Mouse (Mus musculus) naive thymus-derived CD4-positive, alpha-beta T cell, adult 2 months (primary cell): Measurements from ENCODE around the gene 1700061G19Rik.
"Not testable (repeated sequence)": the region's sequence is repeated elsewhere in the genome, so short reads cannot be mapped to it uniquely, and the experiment has no call there.

ENCODE experiments used
- DNase-seq: peaks from one replicate; pipeline ENCODE4 v3.0.0-alpha.2; 2011; ENCODE audit warnings: low read depth

The 1700061G19Rik gene

GRCm38 (mm10) chr17:56871767-56872166 lies 3.5 kb upstream of the 1700061G19Rik start:
- no peak for DNase-seq

GRCm38 (mm10) chr17:56872512-56872911 lies 2.8 kb upstream of the 1700061G19Rik start:
- no peak for DNase-seq

- DNase-seq: no peak
Observed at GRCm38 (mm10) chr17:56874237-56874636, 1.0 kb upstream of the 1700061G19Rik start, which contains the start of gene Acsbg2. Gene Acsbg2, minus strand, starts transcription at chr17:56874447.

- no peak for DNase-seq
Observed at GRCm38 (mm10) chr17:56876465-56876864, 1.2 kb downstream of the 1700061G19Rik start.

- DNase-seq: no peak
Observed at GRCm38 (mm10) chr17:56876981-56877380, 1.7 kb downstream of the 1700061G19Rik start.

DNA sequence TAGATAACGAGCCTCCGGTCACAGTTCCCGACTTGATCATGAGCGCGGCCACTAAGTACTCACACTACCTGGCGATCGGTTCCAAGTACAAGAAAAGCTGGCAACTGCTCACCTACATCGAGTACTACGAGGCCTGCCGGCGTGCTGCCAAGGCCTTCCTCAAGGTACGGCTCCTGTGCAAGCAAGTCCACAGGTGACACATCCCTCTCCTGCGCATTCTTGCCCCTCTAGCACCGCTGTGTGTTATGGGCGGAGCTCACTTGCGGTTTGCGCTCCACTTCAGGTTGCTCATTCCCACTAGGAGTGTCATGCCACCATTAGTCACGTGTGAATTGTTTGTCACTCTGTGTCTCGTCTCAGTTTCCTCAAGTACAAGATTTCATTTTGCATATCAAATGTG lies 2.1 kb downstream of the 1700061G19Rik start:
- no peak for DNase-seq

DNA sequence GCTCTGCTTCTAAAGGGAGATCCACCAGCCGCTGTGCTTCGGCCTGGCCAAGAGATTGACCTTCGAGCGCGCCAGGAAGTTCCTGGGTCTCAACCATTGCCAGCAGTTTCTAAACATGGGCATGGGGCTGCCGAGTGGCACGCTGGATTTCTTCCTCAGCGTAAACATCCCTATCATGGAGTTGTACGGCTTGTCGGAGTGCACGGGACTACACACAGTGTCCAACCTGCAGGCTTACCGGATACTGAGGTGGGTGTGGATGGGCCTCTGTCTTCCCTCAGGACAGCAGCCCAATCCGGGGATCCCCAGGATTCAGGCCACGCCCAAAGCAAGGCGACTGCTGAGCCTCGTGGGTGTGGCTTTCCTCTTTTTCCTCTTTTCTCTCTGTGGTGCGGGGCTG lies 8.3 kb downstream of the 1700061G19Rik start:
- peak; percentile 27 for DNase-seq

DNA sequence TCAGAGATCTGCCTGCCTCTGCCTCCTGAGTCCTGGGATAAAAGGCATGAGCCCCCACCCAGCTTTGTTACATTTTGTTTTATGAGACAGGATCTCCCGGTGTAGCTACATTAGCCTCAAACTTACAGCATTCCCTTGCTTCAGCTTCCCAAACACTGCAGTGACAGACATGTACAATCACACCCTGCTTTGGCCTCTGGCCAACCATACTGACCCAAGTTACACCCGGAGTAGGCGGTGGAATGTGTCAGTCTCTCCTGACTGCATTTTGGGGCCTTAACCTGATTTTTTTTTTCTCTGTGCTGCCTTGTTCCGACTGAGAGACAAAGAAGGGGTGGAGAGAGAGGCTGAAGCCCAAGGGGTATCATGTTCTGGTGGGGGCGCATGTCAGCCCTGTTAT lies 9.1 kb downstream of the 1700061G19Rik start:
- no peak for DNase-seq

- peak; percentile 72 for DNase-seq
Observed at GRCm38 (mm10) chr17:56884809-56885208, 9.5 kb downstream of the 1700061G19Rik start.

GRCm38 (mm10) chr17:56888050-56888449 lies 12.8 kb downstream of the 1700061G19Rik start:
- DNase-seq: no peak

DNA sequence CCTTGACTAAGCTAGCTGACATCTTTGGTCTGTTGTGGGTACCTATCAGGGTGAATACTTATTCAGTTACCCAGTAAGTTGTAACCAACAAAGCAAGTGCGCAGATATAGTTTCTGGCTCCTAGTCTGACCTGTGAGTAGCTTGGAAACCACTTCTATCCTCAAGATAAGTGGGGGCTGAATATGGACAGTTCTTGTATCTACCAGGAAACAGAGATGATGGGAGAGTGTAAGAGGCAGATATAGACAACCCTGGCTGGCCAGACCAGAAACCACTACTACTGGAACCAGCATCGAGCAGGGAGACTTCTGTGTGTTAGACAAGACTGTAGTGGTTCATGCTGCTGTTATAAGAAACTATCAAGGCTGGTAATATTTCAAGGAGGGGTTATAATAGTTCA lies 14.7 kb downstream of the 1700061G19Rik start:
- DNase-seq: no peak

DNA sequence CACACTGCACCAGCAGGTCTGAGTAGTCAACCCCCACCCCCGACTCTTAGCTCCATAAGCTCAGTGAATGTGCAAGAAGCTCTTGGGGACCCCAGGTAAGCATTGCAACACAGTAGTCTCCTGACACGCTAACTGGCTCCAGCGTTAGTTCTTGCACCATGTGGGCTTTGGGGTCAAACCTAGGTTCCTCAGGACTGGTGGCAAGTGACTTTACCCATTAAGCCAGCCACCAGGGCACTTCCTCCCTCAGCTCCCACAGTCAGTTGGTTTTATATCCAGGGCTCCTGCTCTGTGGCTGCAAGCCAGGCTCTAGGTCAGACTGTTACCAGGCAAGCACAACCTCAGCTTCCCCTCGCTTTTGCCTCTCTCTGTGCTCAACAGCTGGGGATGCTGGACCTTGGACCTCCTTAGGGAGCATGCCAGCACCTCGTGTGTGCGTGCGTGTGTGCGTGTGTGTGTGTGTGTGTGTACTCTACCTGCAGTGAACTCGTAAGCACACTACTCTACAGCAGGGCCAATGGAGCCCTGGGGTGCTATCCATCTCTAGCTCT lies 20.2 kb downstream of the 1700061G19Rik start:
- DNase-seq: no peak

DNA sequence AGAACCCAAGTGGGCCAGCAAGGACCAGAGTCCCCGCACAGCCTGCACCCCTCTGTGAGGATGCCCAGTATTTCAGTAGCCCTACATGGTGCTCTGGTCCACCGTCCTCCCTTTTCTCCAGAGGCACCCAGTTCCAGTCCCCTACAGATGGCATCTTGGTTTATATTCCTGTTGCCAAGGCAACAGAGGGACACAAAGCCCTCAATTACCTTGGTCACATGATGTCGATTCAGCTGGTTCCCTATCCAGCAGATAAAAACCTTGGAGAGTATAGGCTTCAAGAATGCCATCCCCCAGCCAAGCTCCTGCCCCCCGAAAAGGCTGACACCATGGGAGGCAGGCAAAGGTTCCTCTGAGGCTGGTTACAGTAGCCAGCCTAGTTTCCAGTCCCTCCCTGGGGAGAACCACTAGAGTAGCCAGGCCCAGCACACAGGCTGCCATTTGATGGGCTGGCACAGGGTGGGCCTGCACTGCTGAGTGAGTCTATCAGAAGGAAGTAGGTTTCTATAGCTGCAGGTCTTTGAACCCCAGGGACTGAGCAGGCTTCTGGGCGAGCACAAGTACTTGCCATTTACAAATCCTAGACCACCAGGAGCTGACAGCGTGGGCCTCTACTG lies 21.3 kb downstream of the 1700061G19Rik start:
- no peak for DNase-seq

- peak; percentile 87 for DNase-seq
Observed at GRCm38 (mm10) chr17:56897630-56898195, 22.4 kb downstream of the 1700061G19Rik start.

GRCm38 (mm10) chr17:56902698-56903097 lies 27.4 kb downstream of the 1700061G19Rik start:
- no peak for DNase-seq

DNA sequence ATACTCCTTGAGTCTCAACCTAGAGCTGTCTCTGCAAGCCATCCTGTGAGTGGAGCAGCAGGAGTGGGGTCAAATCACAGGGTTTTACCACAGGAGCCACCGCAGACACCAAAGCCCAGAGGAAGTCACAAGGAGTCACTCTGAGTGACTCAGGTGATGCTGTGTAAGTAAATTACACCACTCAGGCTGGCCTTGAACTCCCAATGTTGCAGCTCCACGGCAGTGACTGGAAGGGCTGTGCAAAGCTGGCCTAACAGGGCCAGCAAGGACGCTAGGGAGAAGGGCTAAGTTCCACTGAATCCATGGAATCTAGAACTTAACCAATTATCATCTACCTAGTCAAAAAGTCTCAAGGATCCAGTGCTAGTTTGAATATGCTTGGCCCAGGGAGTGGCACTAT lies 30.9 kb downstream of the 1700061G19Rik start:
- no peak for DNase-seq

GRCm38 (mm10) chr17:56907096-56907495 lies 31.8 kb downstream of the 1700061G19Rik start:
- DNase-seq: no peak

DNA sequence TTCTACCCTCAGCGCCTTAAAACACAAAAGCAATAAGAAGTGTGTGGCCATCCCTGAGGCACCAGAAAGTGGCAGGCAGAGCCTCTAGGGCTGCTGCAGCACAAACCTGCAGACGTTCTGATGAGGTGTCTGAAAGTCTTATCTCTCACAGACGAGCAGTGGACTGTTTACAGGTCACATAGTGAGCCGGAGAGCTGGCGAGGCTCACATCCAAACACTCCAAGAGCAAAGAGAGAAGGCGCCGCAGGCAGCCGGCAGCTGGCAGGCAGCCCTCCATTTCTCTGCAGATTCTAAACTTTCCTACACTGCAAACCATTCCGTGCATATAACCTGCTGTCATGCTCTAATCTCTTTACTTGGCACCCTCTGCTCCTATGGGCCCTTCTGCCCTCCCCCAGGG lies 32.6 kb downstream of the 1700061G19Rik start:
- DNase-seq: no peak

DNA sequence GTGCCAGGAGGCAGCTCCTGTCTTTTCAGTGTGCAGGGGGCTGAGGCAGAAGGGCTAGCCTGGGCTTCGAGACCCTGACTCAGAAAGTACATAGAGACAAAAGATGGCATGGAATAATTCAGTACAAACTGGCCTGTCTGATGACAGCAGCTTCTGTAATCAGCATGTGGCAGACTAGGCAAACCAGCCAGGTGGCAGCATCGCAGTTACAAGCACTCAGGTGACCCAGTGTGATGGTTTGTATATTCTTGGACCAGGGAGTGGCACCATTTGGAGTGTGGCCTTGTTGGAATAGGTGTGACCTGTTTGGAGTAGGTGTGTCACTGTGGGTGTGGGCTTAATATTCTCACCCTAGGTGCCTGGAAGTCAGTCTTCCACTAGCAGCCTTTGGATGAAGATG lies 34.5 kb downstream of the 1700061G19Rik start:
- not testable (repeated sequence) for DNase-seq

DNA sequence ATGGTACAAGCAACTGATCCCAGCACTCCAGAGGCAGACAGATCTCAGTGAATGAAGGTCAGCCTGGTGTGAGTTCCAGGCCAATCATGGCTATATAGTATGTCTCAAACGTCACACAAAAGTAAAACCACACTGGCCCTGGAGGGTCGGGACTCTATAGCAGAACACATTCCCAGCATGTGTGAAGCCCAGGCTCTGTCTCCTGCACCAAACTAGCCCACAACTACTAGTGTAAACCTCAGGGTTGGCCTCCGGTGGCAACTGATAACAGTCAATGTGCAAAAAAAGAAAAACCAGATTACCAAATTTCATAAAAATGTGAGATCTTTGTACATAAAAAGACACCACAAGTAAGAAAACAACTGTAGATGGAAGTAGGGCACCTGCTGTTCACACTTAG lies 37.7 kb downstream of the 1700061G19Rik start:
- DNase-seq: no peak

- DNase-seq: peak; percentile 25
Observed at GRCm38 (mm10) chr17:56913444-56913843, 38.2 kb downstream of the 1700061G19Rik start.

GRCm38 (mm10) chr17:56917166-56917565 lies 41.9 kb downstream of the 1700061G19Rik start:
- no peak for DNase-seq

DNA sequence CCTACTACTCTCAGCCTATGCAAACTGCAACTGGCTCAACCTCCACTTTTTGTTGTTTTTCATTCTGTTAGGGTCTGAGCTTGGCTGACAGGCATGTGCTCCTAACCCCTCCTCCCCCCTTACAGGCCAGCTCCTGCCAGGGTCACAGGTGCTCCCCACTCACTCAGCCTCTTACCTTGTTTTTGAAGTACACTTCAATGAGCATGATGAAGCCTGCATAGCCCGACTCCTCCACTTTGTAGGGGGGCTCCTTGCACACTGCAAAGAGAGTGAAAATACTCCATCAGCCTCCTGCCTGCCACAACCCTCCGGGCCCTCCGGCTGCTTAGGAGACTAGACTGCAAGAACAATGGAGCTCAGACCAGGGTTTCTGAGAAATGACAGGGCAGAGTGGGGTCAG lies 44.4 kb downstream of the 1700061G19Rik start:
- no peak for DNase-seq

GRCm38 (mm10) chr17:56925998-56926397 lies 50.7 kb downstream of the 1700061G19Rik start:
- DNase-seq: no peak
